Mouse (Mus musculus): ENCODE data around the gene Mphosph9.

Mphosph9 gene

DNA sequence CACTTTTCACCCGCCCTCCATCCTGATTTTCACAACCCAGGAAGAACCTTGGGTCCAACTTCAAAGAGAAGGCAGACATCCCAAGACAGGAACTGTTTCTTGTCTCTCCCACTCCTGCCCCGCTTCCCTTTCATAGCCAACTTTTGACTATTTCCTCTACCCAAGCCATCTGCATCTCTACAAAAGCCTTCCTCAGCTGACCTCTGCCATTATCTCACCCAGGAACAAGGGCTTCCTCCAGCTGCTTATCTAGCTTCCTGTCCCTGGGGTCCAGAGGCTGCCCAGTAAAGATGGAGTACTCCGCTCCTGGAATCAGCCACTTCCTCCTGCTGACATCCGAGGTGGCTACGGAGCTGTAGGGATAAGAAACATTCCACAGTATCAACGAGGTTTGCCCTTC lies 61.0 kb downstream of the Mphosph9 start:
- DNase-seq (ENCODE audit: low spot score): no peak

DNA sequence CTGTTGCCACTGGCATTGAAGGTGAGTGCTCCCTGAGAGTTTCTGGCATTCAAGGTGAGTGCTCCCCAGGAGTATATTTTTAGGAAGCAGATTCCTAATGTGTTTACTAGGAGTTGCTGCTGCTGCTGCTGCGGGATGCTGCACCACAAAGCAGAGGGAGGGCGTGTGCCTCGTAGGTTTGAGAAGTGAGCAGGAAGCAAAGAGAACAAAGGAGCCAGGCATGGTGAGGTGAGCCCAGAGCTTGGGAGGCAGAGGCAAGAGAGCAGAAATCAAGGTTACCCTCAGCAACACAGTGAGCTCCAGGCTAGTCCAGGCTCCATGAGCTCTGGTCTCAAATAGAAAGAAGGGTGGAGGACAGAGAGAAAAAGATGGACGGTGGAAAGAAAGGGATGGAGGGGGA lies 64.5 kb downstream of the Mphosph9 start:
- DNase-seq (ENCODE audit: low spot score): no peak

- no peak for DNase-seq (ENCODE audit: low spot score)
Measured at GRCm38 (mm10) chr5:124262090-124262489, 65.7 kb downstream of the Mphosph9 start.

GRCm38 (mm10) chr5:124259133-124259532 lies 68.6 kb downstream of the Mphosph9 start:
- no peak for DNase-seq (ENCODE audit: low spot score)

DNA sequence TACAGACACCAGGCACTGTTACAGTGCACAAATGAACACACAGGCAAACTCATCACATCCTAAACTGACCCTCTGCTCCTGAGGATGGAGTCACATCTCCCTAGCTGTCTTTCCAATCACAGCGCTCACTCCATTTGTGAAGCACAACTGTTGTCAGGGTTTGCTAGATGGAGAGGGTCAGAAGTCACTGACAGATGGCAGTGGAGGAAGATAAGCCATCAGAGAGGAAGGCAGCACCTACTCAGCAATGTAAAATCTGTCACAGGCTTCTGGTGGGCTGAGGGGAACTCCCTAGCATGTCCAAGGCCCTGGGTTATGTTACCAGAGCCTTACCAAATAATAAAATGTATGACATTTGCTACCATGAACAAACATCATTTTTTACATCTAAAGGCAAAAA lies 69.7 kb downstream of the Mphosph9 start:
- DNase-seq (ENCODE audit: low spot score): no peak

- DNase-seq (ENCODE audit: low spot score): no peak
Measured at GRCm38 (mm10) chr5:124255141-124255540, 72.6 kb downstream of the Mphosph9 start.

DNA sequence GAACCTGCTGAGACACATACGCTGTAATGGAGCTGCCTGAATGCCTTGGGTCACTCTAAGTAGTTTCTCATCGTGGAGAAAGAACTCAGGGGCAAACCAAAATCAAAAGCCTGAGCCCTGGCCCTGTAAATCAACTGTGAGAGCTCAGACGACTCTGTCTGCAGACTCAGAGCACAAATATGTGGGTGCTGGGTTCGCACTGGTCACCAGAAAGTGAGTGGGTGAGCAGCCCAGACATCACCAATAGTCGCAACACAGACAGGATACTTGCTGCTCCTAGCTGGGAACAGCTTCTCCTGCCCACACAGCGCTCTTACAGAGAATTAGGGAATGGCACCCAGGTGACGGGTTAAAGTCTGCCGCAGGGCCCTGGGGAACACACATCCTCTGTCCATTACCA lies 74.2 kb downstream of the Mphosph9 start:
- DNase-seq (ENCODE audit: low spot score): no peak

DNA sequence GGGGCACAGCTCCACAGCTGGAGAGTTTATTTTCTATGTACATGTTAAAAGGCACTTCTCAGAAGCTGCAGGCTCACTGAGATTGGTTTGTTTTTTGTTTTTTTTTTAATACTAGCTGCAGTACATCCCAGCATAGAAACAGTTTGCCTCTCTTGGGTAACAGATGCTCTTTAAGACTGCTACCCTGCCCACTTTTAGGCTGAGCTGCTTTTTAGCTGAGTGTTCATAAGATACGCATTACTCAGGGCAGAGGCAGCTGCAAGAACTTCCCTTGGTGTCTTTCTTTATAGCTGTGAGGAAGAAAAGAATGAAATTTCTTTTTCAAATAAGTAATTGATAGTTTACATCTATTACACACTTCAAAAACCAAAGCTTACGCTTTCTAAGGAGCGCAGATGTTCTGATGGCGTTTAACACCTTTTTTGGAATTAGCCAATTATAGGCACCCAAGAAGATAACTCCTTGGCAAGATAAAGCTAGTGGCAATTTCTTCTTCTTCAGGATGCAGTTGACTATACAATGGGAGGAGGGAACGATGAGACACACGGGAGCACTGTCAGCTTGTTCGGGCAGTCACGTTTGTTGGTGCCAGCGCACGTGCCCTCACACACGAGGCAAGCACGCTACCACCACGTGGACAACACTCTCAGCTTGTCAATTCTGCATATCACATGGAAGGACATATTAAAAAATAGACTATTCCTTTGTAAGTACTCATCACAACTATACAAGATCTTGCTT lies 75.0 kb downstream of the Mphosph9 start:
- no peak for DNase-seq (ENCODE audit: low spot score)

DNA sequence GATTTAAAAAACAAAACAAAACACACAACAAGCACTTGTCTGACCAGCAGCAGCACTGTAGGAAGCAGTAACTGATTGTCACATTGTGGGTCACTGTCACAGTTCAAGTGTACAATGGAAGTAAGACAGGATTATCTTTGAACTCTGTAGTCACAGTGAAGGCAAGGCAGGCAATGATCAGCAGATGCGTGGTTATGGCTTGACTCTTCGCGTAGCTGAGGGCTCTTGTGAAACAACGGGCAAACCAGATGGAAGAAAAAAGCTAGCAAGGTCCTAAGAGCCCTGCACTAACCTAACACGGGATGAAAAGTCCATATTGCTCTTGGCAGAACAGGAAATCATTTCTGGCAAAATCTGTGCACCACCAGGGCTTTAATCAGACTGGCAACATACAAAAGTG lies 76.7 kb downstream of the Mphosph9 start:
- no peak for DNase-seq (ENCODE audit: low spot score)

GRCm38 (mm10) chr5:124249614-124250591 lies 77.9 kb downstream of the Mphosph9 start, which contains the start of gene Pitpnm2:
Gene Pitpnm2 (minus strand): TSS chr5:124249760.
- DNase-seq (ENCODE audit: low spot score): no peak

DNA sequence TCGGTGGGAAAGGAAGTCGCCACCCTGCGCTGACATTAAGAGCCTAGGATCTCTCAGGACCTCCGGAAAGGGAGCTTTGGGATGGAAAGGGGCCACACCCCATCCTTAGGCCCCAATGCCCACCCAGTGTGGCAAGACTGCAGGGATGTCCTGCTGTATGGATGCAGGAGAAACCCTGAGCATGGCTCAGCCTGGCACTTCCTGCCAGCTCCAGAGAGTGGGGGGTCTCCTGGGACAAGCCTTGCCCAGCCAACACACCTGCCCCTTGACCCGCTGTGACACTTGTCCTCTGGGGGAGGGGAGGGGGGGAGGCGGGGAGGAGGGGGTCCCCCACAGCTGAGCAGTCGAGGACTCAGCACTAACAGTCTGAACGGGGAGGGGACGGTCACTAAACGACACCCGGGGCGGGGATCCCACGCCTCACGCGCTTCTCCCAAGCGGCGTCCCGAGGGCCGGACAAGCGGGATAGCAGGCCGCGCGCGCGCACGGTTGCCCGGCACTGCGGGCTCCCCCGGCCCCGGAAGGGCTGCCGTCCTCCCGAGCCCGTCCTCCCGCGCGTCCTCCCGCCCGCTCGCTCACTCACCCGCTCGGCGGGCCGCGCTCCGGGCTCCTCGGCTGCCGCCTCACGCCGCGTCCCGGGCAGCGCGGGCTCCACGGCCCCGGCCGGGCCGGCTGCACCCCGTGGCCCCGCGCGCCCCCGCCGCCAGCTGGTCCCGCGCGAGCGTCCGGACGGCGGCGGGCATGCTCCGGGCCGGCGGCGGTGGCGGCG lies 78.7 kb downstream of the Mphosph9 start:
- no peak for DNase-seq (ENCODE audit: low spot score)

DNA sequence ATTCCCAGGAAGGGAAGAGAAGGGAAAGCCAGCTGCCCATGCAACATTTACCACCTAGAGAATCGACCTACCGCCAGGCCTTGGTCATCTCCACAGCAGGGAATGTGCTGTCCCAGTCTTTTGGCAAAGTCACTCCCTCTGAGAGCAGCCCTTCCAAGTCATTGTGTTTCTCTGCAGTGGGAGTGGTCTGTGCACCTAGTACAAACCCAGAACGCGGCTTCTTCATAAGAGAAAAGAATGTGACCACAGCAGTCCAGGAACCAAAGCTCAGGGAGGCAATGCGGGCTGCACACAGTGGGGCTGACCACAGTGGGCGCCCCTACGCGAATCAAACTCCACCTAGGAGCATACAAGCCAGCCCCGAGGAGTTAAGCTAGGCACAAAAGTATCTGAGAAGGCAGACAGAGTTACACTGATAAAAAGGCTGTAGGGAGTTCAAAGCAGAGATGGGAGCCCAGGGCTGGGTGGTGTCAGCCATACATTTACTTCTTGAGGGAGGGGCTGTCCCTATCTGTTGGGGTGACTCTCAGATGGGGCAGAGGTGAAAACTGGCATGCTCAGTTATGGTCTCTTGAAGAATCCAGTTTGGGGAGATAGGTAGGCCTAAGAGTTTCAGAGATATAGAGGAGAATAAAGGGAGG lies 79.7 kb downstream of the Mphosph9 start:
- DNase-seq (ENCODE audit: low spot score): no peak

DNA sequence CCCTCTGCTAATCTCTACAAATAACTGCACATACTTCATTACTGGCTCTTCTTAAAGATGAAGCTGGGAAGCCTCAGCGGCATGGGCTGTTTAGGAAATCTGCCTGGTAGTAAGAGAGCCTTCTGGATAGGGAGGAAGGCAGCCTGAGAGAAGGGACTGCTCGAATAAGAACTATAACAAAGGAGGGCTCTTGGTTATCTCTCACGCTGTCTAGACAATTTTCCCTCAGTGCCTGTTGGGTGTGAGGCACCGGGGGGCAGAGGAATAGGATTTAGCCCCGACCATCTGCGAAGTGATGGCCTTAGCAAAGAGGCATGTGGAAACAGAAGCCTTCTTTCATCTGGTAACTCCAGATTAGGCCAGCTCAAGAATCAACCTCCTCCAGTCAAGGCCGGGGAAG lies 80.5 kb downstream of the Mphosph9 start:
- no peak for DNase-seq (ENCODE audit: low spot score)

DNA sequence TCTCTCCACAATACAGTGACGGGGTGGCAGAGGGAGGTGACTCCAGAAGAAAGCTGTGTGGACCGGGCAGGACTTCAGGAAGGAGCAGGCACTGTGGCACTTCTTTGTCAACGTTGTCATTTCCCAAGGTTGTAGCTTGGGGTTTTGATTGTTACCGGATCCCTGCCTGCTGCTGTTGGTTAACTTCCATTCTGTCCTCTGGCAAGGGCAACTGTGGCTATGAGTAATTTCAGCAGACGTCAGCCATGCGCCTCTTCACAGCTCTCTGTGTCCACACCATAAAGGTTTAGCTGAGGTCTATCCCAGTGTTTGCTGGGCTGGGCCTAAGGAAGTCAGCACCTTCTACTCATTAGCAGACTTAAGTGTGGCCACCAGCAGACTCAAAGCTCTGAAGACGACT lies 82.9 kb downstream of the Mphosph9 start:
- no peak for DNase-seq (ENCODE audit: low spot score)

DNA sequence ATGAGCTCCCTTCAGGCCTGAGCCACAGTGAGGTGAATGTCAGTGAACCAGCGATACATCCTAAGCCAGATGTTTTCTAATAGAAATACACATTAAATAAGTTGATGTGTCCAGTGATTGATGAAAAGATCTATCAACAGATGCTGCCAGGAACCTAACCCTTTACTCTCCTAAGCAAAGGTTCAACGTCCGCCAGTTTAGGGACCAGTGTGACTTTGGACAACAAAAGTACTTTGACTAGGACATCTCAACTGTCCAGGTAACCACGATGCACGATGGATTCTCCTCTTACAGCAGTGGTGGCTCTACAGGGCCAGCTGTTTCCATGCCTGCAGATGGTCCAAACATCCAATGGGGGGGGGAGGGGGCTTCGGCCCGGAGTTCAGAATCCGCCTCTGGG lies 83.3 kb downstream of the Mphosph9 start:
- DNase-seq (ENCODE audit: low spot score): no peak

- DNase-seq (ENCODE audit: low spot score): no peak
Measured at GRCm38 (mm10) chr5:124243236-124243901, 84.4 kb downstream of the Mphosph9 start.

- DNase-seq (ENCODE audit: low spot score): no peak
Measured at GRCm38 (mm10) chr5:124241686-124242444, 85.9 kb downstream of the Mphosph9 start.

- no peak for DNase-seq (ENCODE audit: low spot score)
Measured at GRCm38 (mm10) chr5:124240841-124241685, 86.7 kb downstream of the Mphosph9 start.

DNA sequence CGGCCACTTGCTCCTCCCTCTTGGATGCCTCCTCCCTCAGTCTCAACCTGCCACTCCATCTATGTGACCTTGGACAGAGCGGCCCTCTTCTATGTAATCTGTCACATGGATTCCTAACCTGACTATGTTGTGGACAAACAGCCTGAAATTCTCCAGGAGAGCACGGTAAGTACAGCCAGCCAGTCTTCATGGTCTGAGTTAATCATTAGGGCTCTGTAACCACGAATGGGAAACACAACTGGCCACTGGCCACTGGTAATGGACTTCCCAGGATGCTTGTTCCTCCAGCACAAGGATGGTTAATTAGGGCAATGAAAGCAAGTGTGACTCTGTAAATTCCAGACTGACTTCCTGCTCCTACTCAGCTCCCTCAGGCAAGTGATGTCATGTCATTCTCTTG lies 91.6 kb downstream of the Mphosph9 start:
- no peak for DNase-seq (ENCODE audit: low spot score)

DNA sequence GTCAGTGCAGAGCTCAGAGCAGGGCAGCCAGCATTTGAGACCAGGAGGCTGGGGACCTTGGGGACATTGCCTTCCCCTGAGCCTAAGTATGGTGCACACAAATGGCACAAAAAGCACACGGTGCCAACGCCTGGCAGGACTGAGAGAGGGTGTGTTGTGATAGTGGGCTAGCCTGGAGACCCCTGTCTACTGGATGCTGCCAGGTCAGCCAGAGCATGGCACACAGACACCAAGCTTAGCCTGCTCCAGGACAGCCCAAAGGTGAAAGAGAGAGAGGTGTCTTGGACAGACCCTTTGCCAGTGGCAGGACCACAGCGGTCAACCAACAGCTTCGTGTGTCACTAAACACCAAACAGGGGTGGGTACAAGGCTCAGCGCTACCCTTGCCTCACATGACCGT lies 93.0 kb downstream of the Mphosph9 start:
- DNase-seq (ENCODE audit: low spot score): no peak
